Mouse (Mus musculus) stomach, postnatal 0 days (tissue): ENCODE results near the gene Fer. TPM values are rescaled to one million over a fixed set of nuclear protein-coding genes. Genes with fewer than 3 reads are reported as not detected.

Experiments
- ATAC-seq: fragments of 200-750 bp; cut with Nextera tagmentation; 2 replicates; pipeline ENCODE4 v1.8.0; 2017; ENCODE audit not compliant: low FRiP score, low TSS enrichment
- DNase-seq: peaks from one replicate; pipeline ENCODE4 v3.0.0-alpha.2; 2016; ENCODE audit warnings: low spot score
- H3K27ac ChIP-seq: fragments of 300-500 bp; sonication (generic); replicated peaks from 2 replicates; pipeline ENCODE4 v1.5.1; 2014; ENCODE audit warnings: mild to moderate bottlenecking, control low read depth
- H3K27me3 ChIP-seq: fragments of 300-500 bp; sonication (generic); 2 replicates; pipeline ENCODE4 v1.6.1; 2014; ENCODE audit warnings: low read length; ENCODE audit not compliant: control insufficient read depth, insufficient read depth
- H3K36me3 ChIP-seq: fragments of 300-500 bp; sonication (generic); 2 replicates; pipeline ENCODE4 v1.6.1; 2014; ENCODE audit warnings: low read length, mixed read lengths; ENCODE audit not compliant: control insufficient read depth, insufficient read depth
- H3K4me1 ChIP-seq: fragments of 300-500 bp; sonication (generic); replicated peaks from 2 replicates; pipeline ENCODE4 v1.6.1; 2014; ENCODE audit warnings: antibody characterized with exemption; ENCODE audit not compliant: control insufficient read depth, insufficient read depth
- H3K4me2 ChIP-seq: fragments of 300-500 bp; sonication (generic); replicated peaks from 2 replicates; pipeline ENCODE4 v1.6.1; 2014; ENCODE audit warnings: low read depth, mild to moderate bottlenecking, control low read depth, moderate library complexity
- H3K4me3 ChIP-seq: fragments of 300-500 bp; sonication (generic); 2 replicates; pipeline ENCODE4 v1.5.1; 2014; ENCODE audit warnings: low read depth, low read length, control low read depth
- H3K9ac ChIP-seq: fragments of 300-500 bp; sonication (generic); 2 replicates; pipeline ENCODE4 v1.6.1; 2014; ENCODE audit warnings: mild to moderate bottlenecking, low read length, control low read depth, mixed read lengths
- H3K9me3 ChIP-seq: fragments of 300-500 bp; sonication (generic); 2 replicates; pipeline ENCODE4 v1.6.1; 2016; ENCODE audit warnings: low read length; ENCODE audit not compliant: control insufficient read depth
- CTCF ChIP-seq: IDR thresholded peaks from 2 replicates; pipeline ENCODE4 v1.5.1; 2016; ENCODE audit warnings: antibody characterized with exemption, low read depth, mild to moderate bottlenecking, moderate library complexity
- EP300 ChIP-seq: optimal IDR thresholded peaks from 2 replicates; pipeline ENCODE3; 2016; ENCODE audit warnings: antibody characterized with exemption
- WGBS: fragments of 180-500 bp; shearing (Covaris S2); extraction: QIAGEN DNeasy Blood & Tissue Kit; methylation state at CpG from one replicate; pipeline ENCODE4 v1.1.7; 2014; 5-methylcytosine and 5-hydroxymethylcytosine counted together
- polyA plus RNA-seq: library from polyadenylated mRNA; unstranded; fragments of >200 nt; fragmentation: Nextera tagmentation; extraction: Ambion mirVana; gene quantifications from 2 replicates; pipeline ENCODE4 v1.2.1, GENCODE M21; 2015

Fer gene
- polyA plus RNA-seq, 1 experiment from 2014 or later, result 18.5 TPM

DNA sequence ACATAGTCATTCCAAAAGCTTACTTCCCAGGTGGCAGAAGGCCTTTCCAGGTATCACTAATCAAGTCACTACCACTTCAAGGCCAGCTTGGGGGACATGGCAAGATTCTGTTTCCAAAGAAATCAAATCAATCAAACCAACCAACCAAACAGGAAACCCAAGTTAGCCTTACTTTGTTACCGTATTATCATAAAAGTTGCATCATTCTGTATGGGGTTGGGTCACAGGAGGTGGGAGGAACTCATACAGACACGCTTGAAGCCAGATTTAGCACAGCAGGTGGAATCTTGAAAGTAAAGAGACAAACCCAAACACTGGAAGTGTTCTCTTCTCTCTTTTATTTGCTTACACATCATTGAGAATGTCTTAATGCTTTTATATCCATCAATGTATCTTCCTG is 125.8 kb downstream of the Fer start:
- no peak for TF ChIP-seq EP300
- TF ChIP-seq CTCF, result no peak
- WGBS, result 64% methylated on average over 2 of the region's 2 CpGs

DNA sequence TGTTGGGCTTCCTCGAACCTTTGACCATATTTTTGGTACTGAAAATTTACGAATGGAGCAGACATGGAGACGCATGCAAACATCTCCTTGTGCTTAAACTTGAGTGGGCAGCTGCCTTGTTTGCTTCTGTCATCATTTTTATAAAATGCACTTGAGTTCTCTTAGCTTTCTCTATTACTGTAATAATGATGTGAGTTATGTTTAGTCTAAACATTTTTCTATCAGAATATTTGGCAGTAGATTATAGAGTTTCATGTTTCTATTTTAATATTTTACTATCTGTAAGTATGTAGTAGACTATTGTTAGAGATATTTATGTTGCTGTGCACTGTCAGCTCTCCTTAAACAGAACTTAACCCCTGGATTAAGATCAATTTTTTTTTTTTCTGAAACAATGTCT is 128.3 kb downstream of the Fer start:
- no peak overlapping the region for H3K4me3 ChIP-seq
- H3K27ac ChIP-seq, result no peak overlapping the region
- H3K9me3 ChIP-seq, result no peaks in the 10 kb centered on the region
- H3K9ac ChIP-seq, result no peak overlapping the region
- ATAC-seq (no peak), DNase-seq (no peak)
- TF ChIP-seq CTCF (no peak), EP300 (no peak)
- no peaks in the 10 kb centered on the region for H3K27me3 ChIP-seq
- no peak overlapping the region for H3K4me2 ChIP-seq
- no peaks in the 10 kb centered on the region for H3K4me1 ChIP-seq
- 71% methylated on average over 3 of the region's 3 CpGs for WGBS
- H3K36me3 ChIP-seq, result peaks cover 2% of the 10 kb centered on the region; the same call in 1 of the 2 replicates

More for the DNA sequence above, 125.8 kb downstream of the Fer start:
- no peaks in the 10 kb centered on the region; the same call in 1 of the 2 replicates for H3K36me3 ChIP-seq
- no peak overlapping the region for H3K9ac ChIP-seq
- H3K4me1 ChIP-seq, result no peaks in the 10 kb centered on the region
- no peak overlapping the region for H3K4me3 ChIP-seq
- no peak overlapping the region for H3K4me2 ChIP-seq
- no peaks in the 10 kb centered on the region for H3K27me3 ChIP-seq
- H3K27ac ChIP-seq, result no peak overlapping the region
- H3K9me3 ChIP-seq, result no peaks in the 10 kb centered on the region
- DNase-seq (no peak), ATAC-seq (no peak)

DNA sequence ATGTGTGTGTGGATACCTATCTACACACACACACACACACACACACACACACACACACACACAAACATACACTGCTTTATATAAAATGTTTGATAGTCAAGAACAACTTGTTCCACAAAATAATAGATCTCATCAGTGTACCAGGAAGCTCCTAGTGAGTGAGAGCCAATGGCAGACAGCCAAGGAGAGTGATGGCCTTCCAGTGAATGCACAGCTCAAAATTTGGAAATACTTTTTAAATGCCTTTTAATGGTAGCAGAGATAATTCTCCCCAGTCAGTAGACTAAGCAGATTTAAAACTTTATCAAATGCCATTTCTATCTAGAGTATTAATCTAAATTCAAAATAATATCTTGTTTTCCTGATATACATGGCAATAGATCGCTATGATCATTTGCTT is 133.1 kb downstream of the Fer start:
- no peak for ATAC-seq
- no peak overlapping the region for H3K4me3 ChIP-seq
- H3K27me3 ChIP-seq, result no peaks in the 10 kb centered on the region
- H3K4me1 ChIP-seq, result no peaks in the 10 kb centered on the region
- no peaks in the 10 kb centered on the region for H3K9me3 ChIP-seq
- 94% methylated on average over 1 of the region's 1 CpGs for WGBS
- H3K27ac ChIP-seq, result no peak overlapping the region
- no peak overlapping the region for H3K9ac ChIP-seq
- H3K36me3 ChIP-seq, result 0 out of 2 replicates have a peak, but pooled peaks cover 2% of the 10 kb centered on the region
- H3K4me2 ChIP-seq, result no peak overlapping the region
- TF ChIP-seq EP300 (no peak), CTCF (no peak)
- DNase-seq, result no peak

DNA sequence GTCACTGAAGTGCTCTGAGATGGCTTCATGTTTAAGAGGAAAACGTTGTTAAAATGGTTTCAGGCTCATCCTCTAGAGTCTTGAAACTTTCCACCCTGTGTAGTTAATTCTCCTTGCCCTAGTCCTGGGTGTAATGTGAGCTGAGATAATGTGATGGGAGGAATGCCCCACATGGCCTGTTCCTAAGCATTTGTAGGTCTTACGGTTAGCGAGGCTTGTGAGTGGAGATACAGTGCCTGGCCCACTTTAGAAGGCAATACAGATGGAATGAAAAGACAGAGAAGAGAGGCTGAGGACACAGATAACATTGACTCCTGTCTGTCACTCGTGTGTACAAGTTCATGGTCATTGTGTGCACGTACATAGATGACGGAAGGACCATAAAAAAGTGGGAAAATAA is 134.8 kb downstream of the Fer start:
- 0 out of 2 replicates have a peak, but pooled peaks cover 2% of the 10 kb centered on the region for H3K36me3 ChIP-seq
- no peaks in the 10 kb centered on the region for H3K4me1 ChIP-seq
- WGBS, result 83% methylated on average over 6 of the region's 6 CpGs
- H3K4me3 ChIP-seq, result no peak overlapping the region
- TF ChIP-seq EP300 (no peak), CTCF (no peak)
- no peak for DNase-seq
- no peak for ATAC-seq
- no peaks in the 10 kb centered on the region for H3K9me3 ChIP-seq
- H3K9ac ChIP-seq, result no peak overlapping the region
- H3K4me2 ChIP-seq, result no peak overlapping the region
- no peaks in the 10 kb centered on the region for H3K27me3 ChIP-seq
- H3K27ac ChIP-seq, result no peak overlapping the region

DNA sequence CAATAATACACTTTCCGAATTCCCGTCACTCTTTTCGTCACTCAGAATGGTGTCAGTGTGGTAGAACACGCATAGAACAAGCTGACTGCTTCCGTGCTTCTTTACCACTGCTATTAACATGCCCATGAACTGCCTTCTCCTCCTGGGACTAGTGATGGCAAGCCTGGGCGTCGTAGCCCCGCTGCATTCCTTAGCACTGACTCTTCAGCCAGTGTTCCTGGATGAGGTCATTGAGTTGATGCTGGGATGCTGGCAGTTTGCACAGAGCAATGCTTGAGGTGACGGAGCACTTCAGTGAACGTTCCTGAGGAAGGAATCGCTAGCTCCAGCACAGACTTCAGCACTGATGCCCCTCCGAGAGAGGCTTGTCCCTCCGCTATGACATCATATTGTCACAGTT is 140.6 kb downstream of the Fer start:
- H3K27ac ChIP-seq, result no peak overlapping the region
- H3K9me3 ChIP-seq, result no peaks in the 10 kb centered on the region
- no peaks in the 10 kb centered on the region for H3K36me3 ChIP-seq
- no peak for DNase-seq
- no peaks in the 10 kb centered on the region for H3K27me3 ChIP-seq
- peak; percentile 80; the same call in 1 of the 2 replicates for ATAC-seq
- no peak for TF ChIP-seq EP300
- no peak for TF ChIP-seq CTCF
- H3K9ac ChIP-seq, result no peak overlapping the region
- H3K4me2 ChIP-seq, result no peak overlapping the region
- H3K4me1 ChIP-seq, result no peaks in the 10 kb centered on the region
- H3K4me3 ChIP-seq, result no peak overlapping the region
- 61% methylated on average over 13 of the region's 13 CpGs for WGBS

DNA sequence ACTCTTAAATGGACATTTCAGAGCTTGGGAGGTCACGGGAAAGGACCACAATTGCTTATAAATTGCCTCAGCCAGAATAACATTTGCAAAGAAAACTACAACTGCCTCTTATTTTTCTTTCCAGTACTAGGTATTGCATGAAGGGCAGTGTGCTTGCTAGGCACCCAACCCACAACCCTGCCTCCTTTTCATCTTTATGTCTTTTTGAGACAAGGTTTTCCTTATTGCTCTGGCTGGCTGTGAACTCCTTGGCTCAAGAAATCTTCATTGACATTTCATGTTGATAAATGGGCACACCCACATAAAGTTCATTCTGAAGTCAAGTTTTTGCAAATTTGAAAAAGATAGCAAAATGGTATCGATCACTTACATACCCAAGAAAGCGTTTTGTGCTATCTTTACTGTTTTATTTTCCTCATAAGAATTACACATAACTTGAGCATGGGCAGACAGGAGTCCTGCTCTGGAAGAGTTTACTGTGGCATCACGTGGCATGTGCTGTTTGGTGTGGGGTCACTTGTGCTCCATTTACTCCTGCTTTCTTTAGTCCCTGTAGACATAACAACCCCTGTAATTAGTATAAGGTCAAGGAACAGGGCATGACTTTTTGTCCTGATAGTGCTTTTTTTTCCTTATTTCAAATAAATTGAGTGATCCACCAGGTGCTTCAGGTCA is 142.8 kb downstream of the Fer start:
- TF ChIP-seq CTCF (no peak), EP300 (no peak)
- no peak for ATAC-seq

More for the DNA sequence above, 142.8 kb downstream of the Fer start:
- WGBS, result 72% methylated on average over 4 of the region's 4 CpGs
- no peak for DNase-seq
- no peak overlapping the region for H3K9ac ChIP-seq
- H3K4me3 ChIP-seq, result no peak overlapping the region
- H3K27me3 ChIP-seq, result no peaks in the 10 kb centered on the region
- H3K36me3 ChIP-seq, result no peaks in the 10 kb centered on the region
- H3K9me3 ChIP-seq, result no peaks in the 10 kb centered on the region
- H3K4me2 ChIP-seq, result no peak overlapping the region
- no peak overlapping the region for H3K27ac ChIP-seq
- H3K4me1 ChIP-seq, result no peaks in the 10 kb centered on the region
